Mouse (Mus musculus): ENCODE results near the gene Bicral.

DNA sequence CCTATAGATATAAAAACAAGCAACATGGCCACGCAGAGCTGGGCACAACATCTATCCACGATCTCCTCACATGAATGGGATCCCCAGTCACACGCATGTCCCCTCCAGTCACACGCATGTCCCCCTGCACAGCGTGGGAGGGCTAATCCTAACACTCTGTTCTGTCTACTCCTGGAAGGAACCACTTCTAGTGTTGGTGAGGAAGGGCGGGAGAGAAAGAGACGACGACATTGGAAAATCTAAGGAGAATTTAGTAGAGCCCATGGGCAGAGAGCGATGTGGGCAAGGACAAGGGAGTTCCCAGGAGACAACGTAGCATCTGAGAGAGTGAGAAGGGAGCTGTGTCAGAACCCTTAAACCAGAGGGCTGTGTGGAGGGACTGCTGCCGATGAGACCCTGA lies 87.7 kb downstream of the Bicral start:
- TF ChIP-seq POLR2A (IDR thresholded peaks at IDR 0.05; ENCODE audit: insufficient read length, low read depth) (no peak), MYOD1 (IDR thresholded peaks at IDR 0.05; ENCODE audit: control insufficient read depth in 1 of 3, insufficient read length in 2 of 3, low read depth in 2 of 3) (no peak), MAX (IDR thresholded peaks at IDR 0.05; ENCODE audit: low read depth) (no peak), TCF12 (IDR thresholded peaks at IDR 0.05; ENCODE audit: insufficient read depth, poor library complexity, severe bottlenecking) (no peak), USF1 (IDR thresholded peaks at IDR 0.05; ENCODE audit: low read depth) (no peak), POLR2AphosphoS2 (IDR thresholded peaks at IDR 0.05; ENCODE audit: insufficient read length, low read depth) (no peak), E2F4 (IDR thresholded peaks at IDR 0.05; ENCODE audit: insufficient read depth) (no peak), CEBPB (IDR thresholded peaks at IDR 0.05; ENCODE audit: insufficient read depth, poor library complexity, severe bottlenecking) (no peak), TCF3 (IDR thresholded peaks at IDR 0.05; ENCODE audit: insufficient read length, low read depth) (no peak), REST (IDR thresholded peaks at IDR 0.05; ENCODE audit: insufficient read depth, insufficient read length) (no peak)

Data from myocyte (in vitro differentiated cells).